Mouse (Mus musculus) left cerebral cortex, postnatal 14 days (tissue): ENCODE results near the gene Msl1. TPM values are rescaled to one million over a fixed set of nuclear protein-coding genes. Genes with fewer than 3 reads are reported as not detected.

ENCODE experiments used
- total RNA-seq, 2 experiments: library from RNA; stranded (reverse); gene quantifications; 2 replicates each; pipeline ENCODE4 v1.2.3; 2021

Msl1 gene
- total RNA-seq, 2 experiments from 2014 or later: 168 to 170 TPM

Other genes with a start within 250 kb of the Msl1 start
- under 1 TPM; 0.21 to 0.62 TPM for gene Ikzf3, start 249.5 kb upstream of the Msl1 start, total RNA-seq
- not detected for gene Zpbp2, start 244.4 kb upstream of the Msl1 start, total RNA-seq
- gene Ormdl3, start 208.1 kb upstream of the Msl1 start, total RNA-seq: 10 to 100 TPM; 44.6 to 49.4 TPM
- gene Lrrc3c, start 197.2 kb upstream of the Msl1 start, total RNA-seq: not detected
- 10 to 100 TPM; 10.3 to 12.7 TPM for gene Gm12355, start 169.9 kb upstream of the Msl1 start, total RNA-seq
- gene Gsdma3, start 169.2 kb upstream of the Msl1 start, total RNA-seq: under 1 TPM; 0.31 to 0.38 TPM
- gene Gsdma2, start 148.8 kb upstream of the Msl1 start, total RNA-seq: not detected
- not detected for gene Gsdma, start 131.2 kb upstream of the Msl1 start, total RNA-seq
- 100 to 1,000 TPM; 128 to 134 TPM for gene Psmd3, start 113.0 kb upstream of the Msl1 start, total RNA-seq
- not detected for gene Csf3, start 94.3 kb upstream of the Msl1 start, total RNA-seq
- 100 to 1,000 TPM in 1 of 2 experiments, 10 to 100 TPM in 1; 96.3 to 114 TPM for gene Med24, start 66.1 kb upstream of the Msl1 start, total RNA-seq
- gene Thra, start 54.9 kb upstream of the Msl1 start, total RNA-seq: 1,000 to 10,000 TPM in 1 of 2 experiments, 100 to 1,000 TPM in 1; 962 to 1,004 TPM
- gene Nr1d1, start 20.2 kb upstream of the Msl1 start, total RNA-seq: 10 to 100 TPM; 82.0 to 85.4 TPM
- gene Casc3, start 9.4 kb downstream of the Msl1 start, total RNA-seq: 10 to 100 TPM; 53.1 to 54.6 TPM
- 100 to 1,000 TPM; 141 to 143 TPM for gene Rapgefl1, start 41.3 kb downstream of the Msl1 start, total RNA-seq
- gene Wipf2, start 68.1 kb downstream of the Msl1 start, total RNA-seq: 10 to 100 TPM; 45.5 to 45.9 TPM
- gene Cdc6, start 112.3 kb downstream of the Msl1 start, total RNA-seq: under 1 TPM; 0.47 to 0.57 TPM
- 10 to 100 TPM; 14.6 to 15.1 TPM for gene Rara, start 132.3 kb downstream of the Msl1 start, total RNA-seq
- gene Gjd3, start 187.5 kb downstream of the Msl1 start, total RNA-seq: 1 to 10 TPM; 2.8 to 3.1 TPM
- gene Top2a, start 228.7 kb downstream of the Msl1 start, total RNA-seq: 1 to 10 TPM; 4.1 to 4.9 TPM
- gene Igfbp4, start 245.7 kb downstream of the Msl1 start, total RNA-seq: 100 to 1,000 TPM in 1 of 2 experiments, 10 to 100 TPM in 1; 98.7 to 107 TPM